Mouse (Mus musculus) spleen, adult 2 months (tissue): Measurements from ENCODE around the gene Emc3.

Experiments
- CTCF ChIP-seq: fragments of 200-500 bp; IDR thresholded peaks from 2 replicates; pipeline ENCODE4 v1.5.1; 2011; ENCODE audit warnings: mild to moderate bottlenecking, inconsistent platforms; ENCODE audit not compliant: insufficient read depth, insufficient read length, insufficient replicate concordance; ENCODE audit errors: extremely low read depth
- POLR2A ChIP-seq: fragments of 200-500 bp; IDR thresholded peaks from 2 replicates; pipeline ENCODE4 v1.6.1; 2011; ENCODE audit warnings: low read depth, low read length, inconsistent platforms

DNA sequence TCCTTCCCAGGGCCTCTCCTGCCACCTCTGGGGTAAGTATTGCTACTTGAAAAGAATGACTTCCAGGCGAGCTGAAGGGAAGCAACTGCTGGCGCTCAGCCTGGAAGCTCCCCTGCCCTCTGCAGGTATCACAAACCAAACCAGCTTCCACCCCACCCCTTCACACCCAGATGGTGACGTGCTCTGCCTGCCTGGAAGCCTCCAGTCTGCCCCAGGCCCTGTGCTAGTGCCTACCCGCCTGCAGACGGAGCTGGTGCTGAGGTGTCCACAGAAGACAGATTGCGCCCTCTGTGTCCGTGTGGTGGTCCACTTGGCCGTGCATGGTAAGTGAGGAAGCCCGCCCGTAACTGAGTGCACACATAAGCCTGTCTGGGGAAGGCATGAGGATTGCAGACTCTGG is 59.4 kb downstream of the Emc3 start:
- TF ChIP-seq CTCF = no peak
- TF ChIP-seq POLR2A = no peak
